Mouse (Mus musculus) limb, embryonic 10.5 days (tissue): ENCODE data around the gene Slamf9. TPM values are rescaled to one million over a fixed set of nuclear protein-coding genes. Genes with fewer than 3 reads are reported as not detected.

Source experiments
- DNase-seq: peaks from one replicate; pipeline ENCODE4 v3.0.0-alpha.2; 2017; ENCODE audit warnings: low spot score
- H3K27ac ChIP-seq: fragments of 300-500 bp; sonication (generic); 2 replicates; pipeline ENCODE4 v1.5.1; 2016; ENCODE audit warnings: mild to moderate bottlenecking
- H3K27me3 ChIP-seq: fragments of 300-500 bp; sonication (generic); 2 replicates; pipeline ENCODE4 v1.6.1; 2016; ENCODE audit warnings: low read depth, mild to moderate bottlenecking; ENCODE audit not compliant: poor library complexity, severe bottlenecking
- H3K36me3 ChIP-seq: fragments of 300-500 bp; sonication (generic); 2 replicates; pipeline ENCODE4 v1.6.1; 2016; ENCODE audit warnings: mild to moderate bottlenecking, moderate library complexity
- H3K4me1 ChIP-seq: fragments of 300-500 bp; sonication (generic); 2 replicates; pipeline ENCODE4 v1.6.1; 2016
- H3K4me3 ChIP-seq: fragments of 300-500 bp; sonication (generic); 2 replicates; pipeline ENCODE4 v1.5.1; 2016; ENCODE audit warnings: mild to moderate bottlenecking, moderate library complexity
- H3K9me3 ChIP-seq: fragments of 300-500 bp; sonication (generic); replicated peaks from 2 replicates; pipeline ENCODE4 v1.6.1; 2016; ENCODE audit warnings: mild to moderate bottlenecking
- WGBS: fragments of 180-500 bp; shearing (Covaris S2); methylation state at CpG from one replicate; pipeline ENCODE4 v1.1.7; 2016; 5-methylcytosine and 5-hydroxymethylcytosine counted together
- polyA plus RNA-seq: library from polyadenylated mRNA; unstranded; fragments of >200 nt; fragmentation: Nextera tagmentation; extraction: Ambion mirVana; gene quantifications from 2 replicates; pipeline ENCODE4 v1.2.1, GENCODE M21; 2016

Slamf9 gene
- 0.18 TPM in 1 of 2 replicates, not detected in the other for polyA plus RNA-seq

DNA sequence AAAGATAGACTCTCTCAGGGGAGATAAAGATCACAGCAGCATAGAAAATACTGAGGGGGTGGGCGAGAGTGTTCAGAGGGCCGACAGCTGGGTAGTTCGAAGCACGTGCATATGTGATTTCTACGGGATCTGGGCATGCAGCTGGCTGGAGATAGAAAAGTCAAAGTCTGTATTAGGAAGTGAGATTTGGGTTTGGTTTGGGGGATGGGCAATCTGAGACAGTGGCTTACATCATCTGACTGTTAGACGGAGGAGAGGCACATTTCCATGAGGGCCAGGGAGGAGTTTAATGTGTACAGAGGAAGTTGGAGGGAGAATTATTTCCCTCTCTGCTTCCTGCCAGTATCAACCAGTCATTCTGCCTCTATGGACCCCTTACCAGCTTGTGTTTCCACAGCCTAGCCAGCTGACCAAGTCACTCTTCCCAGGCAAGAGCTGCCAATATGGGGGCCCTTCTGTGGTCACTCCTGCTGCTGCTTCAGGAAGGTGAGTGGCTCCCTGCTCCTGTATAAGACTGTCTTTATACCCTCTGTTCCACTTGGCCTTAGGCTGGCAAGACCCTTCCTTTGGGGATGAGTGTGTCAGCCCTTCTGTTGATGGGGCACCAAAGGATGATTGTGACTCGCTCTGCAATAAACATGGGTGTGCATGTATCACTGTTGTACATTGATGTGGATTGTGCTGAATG, at the start of gene Slamf9:
Gene Slamf9, plus strand, starts transcription at position 305 of the 688 bp plus-strand sequence.
- Histone ChIP-seq H3K36me3 (no peaks in the 10 kb centered on the region), H3K4me3 (no peak within 1 kb of the TSS), H3K27me3 (no peaks in the 10 kb centered on the region), H3K4me1 (no peaks in the 10 kb centered on the region), H3K9me3 (no peaks in the 10 kb centered on the region), H3K27ac (no peak within 1 kb of the TSS)
- 85% methylated on average over 7 of the region's 7 CpGs for WGBS
- no peak for DNase-seq

DNA sequence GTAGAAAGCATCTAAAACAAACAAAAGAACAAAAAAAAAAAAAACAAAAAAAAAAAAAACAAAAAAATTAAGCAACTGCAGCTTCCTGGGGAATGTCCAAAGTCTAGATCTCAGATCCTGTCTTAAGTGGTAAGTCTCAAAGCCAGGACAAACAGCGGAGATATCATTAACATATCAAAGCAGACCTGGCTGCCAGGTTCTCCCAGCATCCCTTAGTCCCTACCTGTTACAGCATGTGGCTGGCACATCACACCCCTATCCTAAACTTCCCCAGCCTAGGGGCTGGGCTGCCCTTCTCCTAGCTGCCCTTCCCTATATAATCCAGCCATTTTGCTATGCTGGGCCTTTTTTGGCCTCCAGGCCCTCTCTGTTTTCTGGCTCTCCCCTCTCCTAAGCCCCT, 48.7 kb upstream of the Slamf9 start:
- no peaks in the 10 kb centered on the region for H3K36me3 ChIP-seq
- no peak overlapping the region for H3K27ac ChIP-seq
- H3K9me3 ChIP-seq = no peaks in the 10 kb centered on the region
- H3K4me3 ChIP-seq = no peak overlapping the region
- 51% methylated on average over 1 of the region's 1 CpGs for WGBS
- H3K27me3 ChIP-seq = no peaks in the 10 kb centered on the region
- peak; percentile 22 for DNase-seq
- peaks cover 6% of the 10 kb centered on the region; the same call in 1 of the 2 replicates for H3K4me1 ChIP-seq

DNA sequence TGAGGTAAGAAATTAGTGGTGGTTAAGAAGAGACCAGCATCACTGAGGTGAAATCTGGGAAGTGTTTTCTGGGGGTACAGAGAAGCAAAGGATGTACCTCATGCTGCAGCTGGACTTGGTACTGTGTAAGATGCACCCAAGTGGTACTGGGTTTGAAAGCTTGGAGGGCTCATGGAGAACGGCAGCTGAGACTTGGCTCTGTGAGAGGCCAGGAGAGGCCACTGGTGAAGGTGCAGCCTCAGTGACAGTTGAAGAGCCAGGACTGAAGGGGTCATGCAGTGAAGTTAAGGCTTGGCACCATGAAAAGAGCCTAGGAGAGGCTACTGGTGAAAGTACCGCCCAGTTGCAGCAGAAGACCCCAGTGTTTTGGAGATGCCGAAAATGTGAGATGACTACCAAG, 47.3 kb upstream of the Slamf9 start:
- no peak for DNase-seq
- WGBS = 94% methylated on average over 3 of the region's 3 CpGs

DNA sequence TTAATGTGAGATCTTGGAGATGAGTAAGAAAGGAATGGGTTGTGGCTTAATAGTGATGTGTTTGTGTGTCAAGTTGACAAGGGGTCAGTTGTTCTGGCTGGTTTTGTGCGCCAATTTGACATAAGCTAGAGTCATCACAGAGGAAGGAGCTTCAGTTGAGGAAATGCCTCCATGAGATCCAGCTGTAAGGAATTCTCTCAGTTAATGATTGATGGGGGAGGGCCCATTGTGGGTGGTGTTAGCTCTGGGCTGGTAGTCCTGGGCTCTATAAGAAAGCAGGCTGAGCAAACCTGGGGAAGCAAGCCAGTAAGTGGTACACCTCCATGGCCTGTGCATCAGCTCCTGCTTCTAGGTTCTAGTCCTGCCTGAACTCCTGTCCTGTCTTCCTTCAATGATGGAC, 46.5 kb upstream of the Slamf9 start:
- 75% methylated on average over 1 of the region's 1 CpGs for WGBS
- no peaks in the 10 kb centered on the region for H3K9me3 ChIP-seq
- no peak overlapping the region for H3K4me3 ChIP-seq
- no peak overlapping the region for H3K27ac ChIP-seq
- H3K27me3 ChIP-seq = no peaks in the 10 kb centered on the region
- H3K36me3 ChIP-seq = no peaks in the 10 kb centered on the region
- DNase-seq = peak; percentile 23
- H3K4me1 ChIP-seq = peaks cover 8% of the 10 kb centered on the region

More for the DNA sequence above, 47.3 kb upstream of the Slamf9 start:
- H3K4me1 ChIP-seq = peaks cover 11% of the 10 kb centered on the region
- H3K36me3 ChIP-seq = no peaks in the 10 kb centered on the region
- no peaks in the 10 kb centered on the region for H3K9me3 ChIP-seq
- H3K27me3 ChIP-seq = no peaks in the 10 kb centered on the region
- H3K4me3 ChIP-seq = no peak overlapping the region
- H3K27ac ChIP-seq = no peak overlapping the region

DNA sequence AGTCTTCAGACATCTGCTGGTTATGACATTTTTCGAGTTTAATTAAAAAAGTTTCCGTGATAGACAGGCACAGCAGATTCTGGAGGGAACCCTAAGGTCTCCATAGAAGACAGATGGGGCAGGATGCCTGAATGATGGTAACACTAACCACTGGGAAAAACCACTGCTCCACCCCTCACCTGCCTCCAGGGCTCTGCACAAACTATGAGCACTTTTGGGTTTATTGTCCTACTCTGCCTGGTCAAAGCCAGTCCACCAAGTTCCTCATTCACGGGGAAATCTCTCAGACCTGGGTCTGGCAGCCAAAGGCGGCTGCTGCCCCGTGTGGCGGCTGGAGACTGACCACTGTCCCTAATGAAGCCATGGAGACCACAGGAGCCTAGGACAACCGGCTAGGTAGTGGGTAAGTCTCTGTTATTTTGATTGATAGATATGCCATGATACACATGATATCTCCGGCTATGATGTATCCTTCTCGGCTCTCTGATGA, 44.4 kb upstream of the Slamf9 start:
- peaks cover 5% of the 10 kb centered on the region; the same call in 1 of the 2 replicates for H3K4me1 ChIP-seq
- no peaks in the 10 kb centered on the region for H3K27me3 ChIP-seq
- H3K27ac ChIP-seq = no peak overlapping the region
- no peaks in the 10 kb centered on the region for H3K9me3 ChIP-seq
- no peak overlapping the region for H3K4me3 ChIP-seq
- H3K36me3 ChIP-seq = no peaks in the 10 kb centered on the region
- peak; percentile 30 for DNase-seq
- WGBS = 51% methylated on average over 9 of the region's 9 CpGs

DNA sequence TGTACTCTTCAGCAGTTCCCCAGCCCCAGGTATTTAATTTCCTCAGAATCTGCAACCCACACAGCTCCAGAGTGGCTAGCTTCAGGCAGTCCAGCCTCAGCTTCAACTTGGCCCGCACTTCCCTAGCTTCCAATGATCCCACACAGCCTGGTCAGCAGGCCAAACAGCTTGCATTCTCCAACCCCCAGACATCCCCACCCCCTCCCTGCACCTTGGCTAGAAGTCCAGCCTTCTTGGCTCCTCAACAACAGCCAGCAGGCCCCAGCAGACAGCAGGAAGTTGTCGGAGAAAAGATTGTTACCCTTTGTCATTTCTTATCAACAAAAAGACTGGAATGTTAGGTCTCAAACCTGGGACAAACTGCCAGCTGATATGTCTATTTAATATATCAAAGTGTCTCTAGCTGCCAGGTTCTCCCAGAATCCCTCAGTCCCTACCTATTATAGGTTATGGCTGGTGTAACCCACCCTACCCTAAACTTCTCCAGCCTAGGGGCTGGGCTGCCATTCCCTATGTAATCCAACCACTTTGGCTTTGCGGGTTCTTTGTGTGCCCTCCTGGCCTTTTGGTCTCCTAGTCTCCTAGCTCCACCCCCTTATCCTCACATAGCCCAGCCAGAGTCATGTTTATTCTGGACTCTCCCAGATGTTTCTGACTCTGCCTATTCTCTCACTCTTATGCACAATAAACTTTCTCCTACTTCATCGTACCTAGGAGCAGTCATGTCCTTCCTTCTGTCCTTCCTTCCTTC, 43.1 kb upstream of the Slamf9 start:
- 40% methylated on average over 4 of the region's 4 CpGs for WGBS
- H3K27ac ChIP-seq = no peak overlapping the region
- H3K27me3 ChIP-seq = no peaks in the 10 kb centered on the region
- H3K4me1 ChIP-seq = peaks cover 5% of the 10 kb centered on the region; the same call in 1 of the 2 replicates
- no peak overlapping the region for H3K4me3 ChIP-seq
- DNase-seq = no peak
- no peaks in the 10 kb centered on the region for H3K9me3 ChIP-seq
- H3K36me3 ChIP-seq = no peaks in the 10 kb centered on the region

DNA sequence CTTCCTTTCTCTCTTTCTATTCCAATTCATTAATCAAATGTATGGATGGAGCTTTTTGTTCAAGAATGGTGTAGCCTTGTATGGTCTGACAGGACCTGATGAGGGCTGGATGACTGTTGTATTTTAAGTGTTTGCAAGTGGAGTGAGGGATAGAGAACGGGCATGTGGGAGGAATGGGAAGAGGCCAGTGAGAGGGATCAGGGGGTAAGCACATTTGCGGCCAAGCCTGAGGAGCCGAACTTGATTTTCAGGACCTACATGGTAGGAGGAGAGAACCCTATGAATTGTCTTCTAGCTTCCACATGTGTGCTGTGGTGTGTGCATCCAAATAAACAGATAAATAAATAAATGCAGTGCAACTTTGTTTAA, 42.6 kb upstream of the Slamf9 start:
- Histone ChIP-seq H3K27ac (no peak overlapping the region), H3K36me3 (no peaks in the 10 kb centered on the region)
- DNase-seq = no peak

DNA sequence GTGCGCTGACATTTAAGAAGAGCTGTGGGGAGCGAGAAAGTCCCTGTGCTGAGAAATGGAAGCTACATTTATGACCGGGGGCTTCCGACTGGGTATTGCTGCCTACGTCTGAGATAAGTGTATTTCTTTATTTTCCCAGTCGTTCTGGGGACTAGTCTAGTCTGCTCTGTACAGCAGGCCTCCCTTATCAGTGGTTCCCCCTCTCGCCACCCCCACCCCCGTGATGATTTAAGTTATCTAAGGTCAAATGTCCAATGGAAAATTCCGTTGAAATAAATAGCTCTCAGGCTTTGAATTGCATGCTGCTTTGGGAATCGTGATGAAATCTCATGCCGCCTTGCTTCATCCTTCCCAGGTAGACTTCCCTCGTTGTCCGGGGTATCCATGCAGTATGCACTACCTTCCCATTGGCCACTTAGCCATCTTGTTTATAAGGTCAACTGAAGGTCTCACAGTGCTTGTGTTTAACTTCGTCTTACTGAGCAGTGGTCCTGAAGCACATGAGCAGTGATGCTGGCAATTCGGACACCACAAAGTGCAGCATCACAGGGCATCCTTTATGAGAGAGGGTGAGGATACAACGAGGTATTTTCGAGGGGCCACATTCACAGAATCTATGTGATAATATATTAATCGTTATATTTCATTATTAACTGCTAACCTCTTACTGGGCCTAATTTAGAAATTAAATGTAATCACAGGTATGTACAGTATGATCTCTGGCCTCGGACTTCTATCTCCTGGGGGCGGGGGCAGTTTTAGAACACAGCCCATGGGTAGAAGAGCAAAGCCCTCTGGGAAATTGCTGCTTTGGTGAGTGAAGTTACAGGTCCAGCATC, 41.9 kb upstream of the Slamf9 start:
- no peak overlapping the region for H3K4me3 ChIP-seq
- H3K4me1 ChIP-seq = peaks cover 5% of the 10 kb centered on the region; the same call in 1 of the 2 replicates
- H3K27me3 ChIP-seq = no peaks in the 10 kb centered on the region
- H3K27ac ChIP-seq = no peak overlapping the region
- no peak for DNase-seq
- WGBS = 86% methylated on average over 20 of the region's 20 CpGs
- H3K36me3 ChIP-seq = no peaks in the 10 kb centered on the region
- H3K9me3 ChIP-seq = no peaks in the 10 kb centered on the region

More for the DNA sequence above, 42.6 kb upstream of the Slamf9 start:
- Histone ChIP-seq H3K27me3 (no peaks in the 10 kb centered on the region), H3K9me3 (no peaks in the 10 kb centered on the region), H3K4me3 (no peak overlapping the region), H3K4me1 (peaks cover 5% of the 10 kb centered on the region; the same call in 1 of the 2 replicates)
- WGBS = 87% methylated on average over 3 of the region's 3 CpGs

DNA sequence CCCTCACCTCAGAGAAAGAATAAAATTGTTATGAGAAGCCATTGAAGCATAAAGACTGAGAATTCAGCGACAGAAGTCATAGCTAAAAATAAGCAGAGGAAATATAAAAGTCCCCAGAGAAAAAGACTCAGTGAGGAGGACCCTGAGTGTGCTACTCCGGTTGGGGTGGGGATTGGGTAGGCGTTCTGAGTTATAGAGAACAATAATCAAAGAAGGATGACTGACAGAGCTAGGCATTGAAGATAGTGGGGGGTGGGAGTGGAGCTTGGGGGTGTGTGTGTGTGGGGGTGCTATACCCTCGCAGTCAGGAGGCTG, 41.4 kb upstream of the Slamf9 start:
- Histone ChIP-seq H3K27me3 (no peaks in the 10 kb centered on the region), H3K9me3 (no peaks in the 10 kb centered on the region), H3K27ac (no peak overlapping the region), H3K36me3 (no peaks in the 10 kb centered on the region), H3K4me1 (peaks cover 5% of the 10 kb centered on the region; the same call in 1 of the 2 replicates), H3K4me3 (no peak overlapping the region)
- WGBS = 87% methylated on average over 4 of the region's 4 CpGs
- DNase-seq = no peak

DNA sequence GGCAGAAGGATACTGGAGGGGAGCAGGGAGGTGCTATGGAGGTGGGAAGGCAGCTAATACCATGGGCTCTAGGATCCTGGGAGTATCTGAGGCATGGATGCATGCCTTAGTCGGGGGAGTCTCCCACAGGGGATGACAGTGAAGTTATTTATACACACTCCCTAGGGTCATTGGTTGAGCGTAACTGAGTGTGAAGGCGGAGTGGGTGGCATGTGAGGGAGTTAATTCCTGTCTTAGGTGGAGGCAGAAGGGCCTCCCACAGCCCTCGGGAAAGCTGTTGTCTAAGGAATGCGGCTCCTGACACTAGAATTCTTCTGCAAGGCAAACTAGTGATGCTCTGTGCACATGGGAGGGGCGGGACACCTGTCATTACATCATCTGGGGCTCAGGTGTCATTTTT, 38.4 kb upstream of the Slamf9 start:
- H3K27me3 ChIP-seq = no peaks in the 10 kb centered on the region
- no peak overlapping the region for H3K27ac ChIP-seq
- no peak overlapping the region for H3K4me3 ChIP-seq
- H3K4me1 ChIP-seq = peaks cover 4% of the 10 kb centered on the region; the same call in 1 of the 2 replicates
- H3K9me3 ChIP-seq = no peaks in the 10 kb centered on the region
- 53% methylated on average over 6 of the region's 6 CpGs for WGBS
- H3K36me3 ChIP-seq = no peaks in the 10 kb centered on the region
- DNase-seq = no peak

DNA sequence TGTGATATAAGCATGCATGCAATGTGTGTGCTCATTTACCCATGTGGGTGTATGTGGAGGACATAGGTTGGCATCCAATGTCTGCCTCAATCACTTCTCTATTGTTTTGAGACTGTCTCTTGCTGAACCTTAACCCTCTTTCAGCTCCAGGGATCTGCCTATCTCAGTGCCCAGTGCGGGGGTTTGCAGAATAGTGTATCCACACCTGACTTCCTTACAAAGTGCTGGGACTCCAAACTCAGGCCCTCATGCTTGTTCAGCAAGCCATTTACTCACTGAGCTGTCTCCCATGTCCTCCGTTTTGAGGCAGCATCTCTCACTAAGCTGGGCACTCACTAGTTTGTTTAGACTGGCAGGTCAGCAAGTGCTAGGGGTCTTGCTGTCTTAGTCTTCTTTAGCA, 36.5 kb upstream of the Slamf9 start:
- Histone ChIP-seq H3K4me1 (no peaks in the 10 kb centered on the region), H3K4me3 (no peak overlapping the region), H3K27ac (no peak overlapping the region), H3K36me3 (no peaks in the 10 kb centered on the region), H3K27me3 (no peaks in the 10 kb centered on the region), H3K9me3 (no peaks in the 10 kb centered on the region)
- DNase-seq = peak; percentile 19
- 82% methylated on average over 2 of the region's 2 CpGs for WGBS

DNA sequence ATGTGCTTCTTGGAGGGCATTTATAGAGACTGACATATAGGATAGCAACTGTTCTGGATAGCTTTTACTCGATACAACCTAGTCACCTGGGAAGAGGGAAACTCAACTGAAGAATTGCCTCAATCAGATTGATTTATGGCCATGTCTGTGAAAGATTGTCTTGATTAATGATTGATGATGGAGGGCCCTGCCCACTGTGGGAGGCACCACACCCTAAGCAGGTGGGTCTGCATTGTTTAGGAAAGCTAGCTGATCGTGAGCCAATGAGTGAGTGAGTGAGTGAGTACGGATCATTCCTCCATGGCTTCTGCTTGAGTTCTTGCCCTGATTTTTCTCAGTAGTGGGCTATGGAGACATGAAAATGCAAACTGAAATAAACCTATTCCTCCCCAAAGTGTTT, 34.6 kb upstream of the Slamf9 start:
- H3K27ac ChIP-seq = no peak overlapping the region
- no peaks in the 10 kb centered on the region for H3K9me3 ChIP-seq
- no peaks in the 10 kb centered on the region for H3K36me3 ChIP-seq
- H3K4me3 ChIP-seq = no peak overlapping the region
- DNase-seq = peak; percentile 16
- WGBS = 91% methylated on average over 3 of the region's 3 CpGs
- no peaks in the 10 kb centered on the region for H3K27me3 ChIP-seq
- H3K4me1 ChIP-seq = no peaks in the 10 kb centered on the region
